Mouse (Mus musculus): Measurements from ENCODE around the gene Ntrk3.

Ntrk3 gene

DNA sequence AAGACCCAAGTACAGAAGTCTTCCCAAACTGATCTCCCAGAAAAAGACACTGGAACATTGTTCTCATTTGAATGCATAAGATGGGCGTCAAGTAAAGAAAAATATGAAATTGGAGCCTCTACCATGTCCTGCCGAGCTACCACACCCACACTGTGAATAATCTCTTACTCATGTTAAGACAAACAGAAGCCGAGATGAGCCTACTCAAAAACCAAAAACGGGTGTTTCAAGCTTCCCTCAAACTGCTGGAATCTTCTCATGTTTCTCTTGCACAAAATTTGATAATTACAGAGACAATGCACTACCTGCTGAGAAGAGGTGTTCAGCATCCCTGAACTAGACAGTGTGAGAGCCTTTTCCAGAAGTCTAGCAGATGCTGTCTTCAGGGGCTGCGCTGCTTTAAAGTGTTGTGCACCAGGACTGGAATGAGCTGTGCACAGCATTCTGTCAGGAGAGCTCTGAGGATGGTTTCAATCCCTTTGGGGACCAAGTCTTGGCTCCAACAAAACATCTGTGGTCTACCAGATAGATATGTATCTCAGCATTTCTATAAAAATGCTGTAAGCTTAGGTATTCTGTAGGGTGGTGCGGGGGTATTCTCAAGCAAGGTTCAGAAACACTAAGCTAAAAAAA lies 69.7 kb downstream of the Ntrk3 start:
- ChIA-PET POLR2A (interaction anchor here in 1 of 4 experiments (0.5 to 0.6 kb wide), 2 partner anchors 215 to 1107 kb away, joined by 3 to 5 read pairs; no protein-coding TSS in a partner anchor), CTCF (interaction anchor here in 3 of 4 experiments (0.6 to 1.2 kb wide), 4 partner anchors 98 to 190 kb away, joined by 3 read pairs; no protein-coding TSS in a partner anchor)

DNA sequence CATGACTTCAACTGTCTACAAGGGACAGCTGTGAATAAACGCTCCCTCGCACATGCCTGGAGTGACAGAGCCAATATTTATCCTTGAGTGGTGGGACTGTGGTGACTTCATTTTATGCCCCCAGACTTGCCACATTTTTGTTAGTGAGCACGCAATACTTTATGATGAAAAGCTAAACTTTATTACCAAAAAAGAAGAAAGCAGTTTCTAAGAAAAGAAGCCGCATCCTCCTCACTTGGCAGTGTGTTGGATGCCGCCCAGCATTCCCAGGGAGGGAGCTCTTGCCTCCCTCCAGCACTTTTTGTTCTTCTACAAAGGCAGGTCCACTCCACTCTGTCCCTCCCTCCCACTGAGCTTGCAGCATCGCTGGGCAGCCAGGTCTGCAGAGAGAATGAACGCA lies 77.0 kb downstream of the Ntrk3 start:
- ChIA-PET CTCF (interaction anchor here in 1 of 4 experiments (0.6 kb wide), 2 partner anchors 17 to 428 kb away, joined by 3 to 4 read pairs; no protein-coding TSS in a partner anchor), POLR2A (no interaction called here)

DNA sequence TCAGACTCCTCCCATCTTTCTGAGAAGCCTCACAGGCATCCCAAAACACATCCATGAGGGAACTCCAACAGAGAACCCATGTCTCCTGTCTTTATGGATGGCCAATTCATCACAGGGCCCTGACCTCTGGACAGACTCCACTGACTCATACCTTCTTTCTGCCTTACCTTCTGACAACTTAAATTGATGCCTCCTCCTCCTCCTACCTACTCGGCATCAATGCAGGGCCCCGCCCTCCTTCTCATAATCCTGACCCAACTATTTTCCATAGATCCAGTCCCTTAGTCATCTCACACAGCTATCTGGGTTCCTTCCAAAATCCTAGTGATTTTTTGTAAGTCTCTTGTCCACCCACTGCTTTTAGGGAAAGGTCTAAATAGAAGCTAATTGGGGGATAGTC lies 78.0 kb downstream of the Ntrk3 start:
- ChIA-PET CTCF (interaction anchor here in 1 of 4 experiments (0.7 kb wide), 1 partner anchor 1125 kb away, joined by 4 read pairs; no protein-coding TSS in a partner anchor), POLR2A (no interaction called here)

DNA sequence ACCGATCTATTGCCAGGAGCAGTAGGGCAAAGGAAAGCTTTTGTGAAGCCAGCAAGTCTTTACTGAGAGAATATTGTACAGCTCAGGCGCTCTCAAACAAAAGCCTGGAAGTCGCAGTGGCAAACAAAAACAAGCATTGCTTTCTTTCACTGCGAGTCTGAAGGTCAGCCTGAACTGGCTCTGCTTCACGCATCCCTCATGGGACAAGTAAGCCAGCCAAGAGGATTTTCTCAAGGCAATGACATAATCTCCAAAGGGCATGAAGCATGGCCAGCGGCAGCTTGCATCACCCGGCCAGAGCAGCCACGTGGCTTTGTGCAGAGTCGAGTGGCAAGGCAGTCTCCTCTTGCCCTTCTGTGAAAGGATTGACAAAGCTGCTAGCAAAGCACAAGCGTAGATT lies 79.8 kb downstream of the Ntrk3 start:
- CTCF ChIA-PET, result interaction anchor here in 2 of 4 experiments (0.5 to 1.1 kb wide), 3 partner anchors 11 to 606 kb away, joined by 3 to 9 read pairs (median 4); no protein-coding TSS in a partner anchor

DNA sequence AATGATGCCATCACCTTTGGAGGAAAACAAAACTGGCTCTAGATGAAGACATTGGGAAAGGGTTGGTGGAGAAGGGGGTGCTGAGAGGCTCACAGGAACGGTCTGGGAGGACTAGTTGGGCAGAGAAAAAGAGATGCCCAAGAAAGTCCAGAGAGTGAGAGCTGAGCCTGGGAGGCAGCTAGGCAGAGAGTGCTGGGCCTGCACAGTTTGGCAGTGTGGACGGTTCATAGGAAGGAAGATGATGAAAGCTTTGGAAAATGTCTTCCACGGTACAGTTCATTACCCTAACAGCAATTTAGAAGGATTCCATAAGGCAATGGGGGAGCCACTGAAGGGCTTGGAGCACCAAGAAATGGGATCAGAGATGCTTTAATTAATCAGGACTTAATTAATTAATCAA lies 81.6 kb downstream of the Ntrk3 start:
- POLR2A ChIA-PET, result no interaction called here
- CTCF ChIA-PET, result no interaction called here

More for the DNA sequence above, 79.8 kb downstream of the Ntrk3 start:
- POLR2A ChIA-PET, result interaction anchor here in 1 of 4 experiments (0.6 kb wide), 1 partner anchor 21 kb away, joined by 3 read pairs; no protein-coding TSS in a partner anchor

DNA sequence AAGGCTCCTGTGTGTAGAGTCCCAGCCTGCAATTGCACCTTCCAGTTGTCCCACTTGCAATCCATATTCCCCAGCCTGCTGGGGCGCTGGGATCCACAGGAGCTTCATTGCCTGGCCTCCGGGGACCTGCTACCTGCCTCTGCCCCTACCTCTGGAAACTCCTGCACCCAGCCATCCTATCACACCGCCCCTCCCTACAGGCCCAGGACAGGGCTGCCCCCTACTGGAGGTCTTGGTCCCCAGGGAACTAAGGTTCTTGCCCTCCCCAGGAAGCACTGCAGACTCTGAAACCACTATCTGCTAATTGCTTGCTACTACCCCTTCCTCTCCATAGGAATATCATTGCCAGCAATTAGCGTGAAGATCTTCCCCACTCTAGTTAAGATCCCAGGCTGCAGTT lies 84.1 kb downstream of the Ntrk3 start:
- POLR2A ChIA-PET, result interaction anchor here in 1 of 4 experiments (1.0 kb wide), 1 partner anchor 11 kb away, joined by 3 read pairs; no protein-coding TSS in a partner anchor
- CTCF ChIA-PET, result interaction anchor here in 3 of 4 experiments (0.6 to 1.3 kb wide), 3 partner anchors 10 to 168 kb away, joined by 3 to 4 read pairs (median 4); no protein-coding TSS in a partner anchor

DNA sequence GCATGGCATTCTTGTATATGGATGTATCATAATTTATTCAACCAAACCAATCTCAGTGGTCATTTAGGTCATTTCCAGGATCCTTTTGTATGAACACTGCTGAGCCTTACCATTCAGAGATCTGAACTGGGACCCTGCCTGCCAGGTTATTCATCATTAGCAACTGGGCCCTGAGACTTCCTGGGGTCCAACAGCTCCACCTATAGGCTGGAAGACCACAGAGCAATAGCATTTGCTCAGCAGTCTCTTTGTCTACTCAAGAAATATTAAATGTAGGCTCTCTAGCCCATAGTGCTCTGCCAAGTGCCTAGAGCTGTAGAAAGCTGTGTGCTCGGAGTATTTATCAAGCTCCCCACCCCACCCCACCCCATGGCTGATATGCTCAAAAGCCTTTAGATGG lies 85.5 kb downstream of the Ntrk3 start:
- CTCF ChIA-PET, result interaction anchor here in 1 of 4 experiments (0.7 to 1.3 kb wide), 2 partner anchors 14 to 23 kb away, joined by 3 read pairs; no protein-coding TSS in a partner anchor
- POLR2A ChIA-PET, result interaction anchor here in 1 of 4 experiments (0.6 kb wide), 1 partner anchor 45 kb away, joined by 4 read pairs; no protein-coding TSS in a partner anchor

DNA sequence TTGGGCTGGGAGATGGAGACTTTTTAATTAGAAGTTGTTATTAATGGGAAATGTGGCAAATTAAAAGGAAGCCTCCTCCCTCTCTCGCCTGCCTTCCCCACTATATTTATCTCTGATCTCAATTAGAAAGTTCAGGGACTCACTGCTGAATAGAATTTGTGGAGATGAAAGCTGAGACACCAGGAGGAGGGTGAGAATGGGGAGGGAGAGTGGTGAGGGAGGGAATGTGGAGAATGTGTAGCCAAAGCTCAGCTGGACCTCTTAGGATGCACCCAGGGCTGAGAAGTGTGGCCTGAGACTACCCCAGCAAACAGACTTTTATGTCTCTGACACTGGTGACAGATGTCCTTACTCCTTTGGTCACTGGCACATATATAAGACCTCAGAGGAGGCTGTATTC lies 86.3 kb downstream of the Ntrk3 start:
- POLR2A ChIA-PET, result no interaction called here
- CTCF ChIA-PET, result interaction anchor here in 2 of 4 experiments (0.5 to 0.7 kb wide), 4 partner anchors 10 to 1078 kb away, joined by 3 to 7 read pairs (median 4); no protein-coding TSS in a partner anchor

DNA sequence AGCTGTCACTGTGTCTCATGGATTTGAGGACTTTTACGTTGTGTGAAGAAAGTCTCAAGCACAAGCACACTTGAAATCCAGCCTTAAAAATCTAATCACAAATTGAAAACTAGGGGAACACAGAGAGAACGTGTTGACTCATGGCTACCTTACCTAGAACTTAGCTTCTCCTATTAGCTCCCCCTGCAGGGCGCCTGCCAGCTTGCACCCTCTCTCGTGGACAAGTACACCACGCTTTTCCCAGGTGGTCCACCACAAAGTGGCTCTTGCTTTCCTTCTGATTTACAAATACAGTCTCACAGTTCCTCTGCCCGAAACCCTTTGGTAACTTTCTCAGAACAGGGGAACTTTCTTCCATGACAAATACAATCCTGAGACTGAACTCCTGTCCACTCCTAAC lies 94.1 kb downstream of the Ntrk3 start:
- POLR2A ChIA-PET, result interaction anchor here in 1 of 4 experiments (1.4 kb wide), 1 partner anchor 11 kb away, joined by 3 read pairs; no protein-coding TSS in a partner anchor
- CTCF ChIA-PET, result interaction anchor here (0.5 to 1.7 kb wide), 18 partner anchors 10 to 505 kb away, joined by 3 to 8 read pairs (median 4); partner anchors contain the start of gene Mfge8 (in 1 of the 4)

DNA sequence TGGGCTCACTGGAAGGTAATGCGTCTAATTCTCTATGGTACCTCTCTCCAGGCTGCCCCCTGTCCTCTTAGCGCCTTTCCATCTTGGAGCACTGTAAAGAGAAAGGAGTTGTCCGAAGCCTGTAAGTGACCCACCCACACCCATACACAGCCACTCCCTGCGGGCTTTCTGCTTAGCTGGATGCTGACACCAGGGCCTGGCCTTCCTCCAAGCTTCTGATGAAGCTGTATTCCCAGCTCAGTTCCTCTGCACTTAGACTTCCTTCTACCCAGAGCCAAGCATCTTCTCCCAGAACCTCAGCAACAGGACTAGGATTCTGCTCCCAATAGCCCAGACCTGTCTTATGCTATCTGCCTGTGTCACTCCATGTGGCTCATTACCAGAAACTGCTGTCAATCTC lies 114.1 kb downstream of the Ntrk3 start:
- ChIA-PET POLR2A (no interaction called here), CTCF (no interaction called here)

DNA sequence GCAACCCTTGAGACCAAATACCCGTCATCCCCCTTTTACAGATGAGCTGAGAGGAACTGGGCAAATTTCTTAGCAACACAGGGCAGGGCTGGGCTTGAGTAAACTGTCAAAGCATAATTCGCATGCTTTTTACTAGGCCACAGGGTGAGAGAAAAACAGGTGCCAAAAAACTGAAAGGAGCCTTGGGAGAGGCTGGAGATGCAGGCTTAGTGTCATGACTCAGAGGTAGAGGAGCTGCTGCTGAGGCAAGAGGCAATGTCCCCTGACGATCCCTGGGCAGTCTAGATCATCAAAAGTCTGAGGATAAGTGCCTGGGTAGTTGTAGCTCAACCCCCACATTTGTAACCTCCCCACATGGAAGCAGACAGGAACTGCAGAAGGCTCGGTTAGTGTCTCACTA lies 116.7 kb downstream of the Ntrk3 start:
- CTCF ChIA-PET, result no interaction called here
- POLR2A ChIA-PET, result no interaction called here

DNA sequence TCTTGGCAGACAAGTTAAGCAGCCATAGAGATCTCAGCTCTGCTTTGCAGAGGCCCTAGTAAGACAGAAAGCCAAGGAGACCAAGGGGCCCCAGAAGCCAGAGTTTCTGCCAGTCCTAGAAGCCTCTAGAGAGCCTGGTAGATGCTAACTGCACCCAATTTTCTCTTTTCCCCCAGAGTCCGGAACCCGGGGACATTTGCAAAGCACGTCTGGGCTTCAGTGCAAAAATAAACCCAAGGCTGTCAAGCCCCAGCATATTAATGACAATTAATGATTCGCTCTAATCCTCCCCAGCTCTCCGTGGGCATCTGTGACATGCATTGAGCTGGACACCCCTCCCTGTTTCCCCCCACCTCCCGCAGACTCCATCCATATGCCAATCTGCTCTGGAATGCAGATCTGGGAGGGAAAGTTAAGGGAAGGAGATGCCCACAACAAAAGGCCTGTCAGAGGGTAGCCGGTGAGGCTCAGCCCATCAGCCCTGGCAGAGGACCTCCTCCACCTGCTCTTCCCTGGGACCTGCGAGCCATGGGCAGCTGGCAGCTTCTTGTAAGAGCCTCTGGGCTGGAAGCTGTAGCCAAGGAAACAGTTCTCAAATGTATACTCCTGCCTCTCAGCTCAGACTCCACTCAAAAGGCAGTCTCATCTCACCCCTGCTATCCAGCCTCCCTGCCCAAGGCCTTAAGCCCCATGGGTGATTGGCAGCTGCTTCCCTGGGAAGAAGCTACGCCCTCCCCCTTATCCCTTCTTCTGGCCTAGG lies 117.8 kb downstream of the Ntrk3 start:
- ChIA-PET CTCF (interaction anchor here in 3 of 4 experiments (0.7 to 1.2 kb wide), 3 partner anchors 24 to 1886 kb away, joined by 3 to 7 read pairs (median 3); no protein-coding TSS in a partner anchor), POLR2A (interaction anchor here in 1 of 4 experiments (0.9 kb wide), 1 partner anchor 76 kb away, joined by 5 read pairs; no protein-coding TSS in a partner anchor)

DNA sequence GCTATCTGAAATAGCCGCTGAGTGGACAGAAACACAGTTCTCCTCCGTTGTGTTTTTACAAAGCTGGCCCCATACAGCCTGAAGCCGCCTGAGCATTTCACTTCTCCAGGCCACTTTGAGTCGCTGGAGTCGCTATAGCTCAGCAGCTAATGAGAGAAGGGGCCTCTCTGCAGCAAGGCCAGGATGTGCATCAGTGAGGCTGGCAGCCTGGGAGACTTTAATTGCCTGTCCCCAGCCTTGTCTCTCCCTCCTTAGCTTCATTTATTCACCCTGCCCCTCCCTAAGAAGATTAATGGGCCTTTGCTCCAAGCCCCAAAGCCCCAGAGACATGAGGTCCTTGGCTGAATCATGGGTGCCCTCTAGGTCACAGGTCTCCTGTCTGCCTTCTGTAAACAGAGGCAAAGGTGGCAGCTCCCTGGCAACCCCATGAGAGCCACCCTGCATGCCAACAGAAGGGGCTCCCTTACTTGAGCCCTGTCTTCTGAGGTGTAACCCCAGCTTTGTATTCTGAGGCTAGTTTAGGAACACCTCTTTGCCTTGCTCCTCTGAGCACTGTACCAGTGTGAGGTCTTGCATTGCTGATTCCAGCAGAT lies 132.2 kb downstream of the Ntrk3 start:
- POLR2A ChIA-PET, result no interaction called here
- CTCF ChIA-PET, result interaction anchor here (0.9 to 2.7 kb wide), 6 partner anchors 10 to 161 kb away, joined by 3 to 12 read pairs (median 4); no protein-coding TSS in a partner anchor

DNA sequence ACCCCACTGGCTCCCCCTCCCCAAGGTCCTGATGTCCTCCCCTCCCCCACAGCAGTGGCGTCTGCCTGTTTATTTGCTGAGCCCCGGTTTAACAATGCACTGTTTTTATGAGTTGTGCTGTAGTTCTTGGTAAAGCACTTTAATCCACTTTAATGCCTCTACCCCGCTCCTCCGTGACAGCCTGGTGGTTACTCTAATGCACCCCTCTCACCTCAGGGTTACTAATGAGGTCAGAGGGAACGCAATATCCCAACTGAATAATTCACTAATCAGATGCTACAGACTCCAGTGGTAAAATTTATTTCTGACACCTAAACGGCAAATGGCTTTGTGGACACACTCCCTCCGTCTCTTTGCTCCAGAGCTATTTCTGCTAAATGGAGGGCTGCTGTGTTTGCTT lies 133.9 kb downstream of the Ntrk3 start:
- CTCF ChIA-PET, result interaction anchor here in 2 of 4 experiments (1.1 to 2.7 kb wide), 2 partner anchors 8 to 162 kb away, joined by 3 to 12 read pairs; no protein-coding TSS in a partner anchor
- POLR2A ChIA-PET, result no interaction called here

DNA sequence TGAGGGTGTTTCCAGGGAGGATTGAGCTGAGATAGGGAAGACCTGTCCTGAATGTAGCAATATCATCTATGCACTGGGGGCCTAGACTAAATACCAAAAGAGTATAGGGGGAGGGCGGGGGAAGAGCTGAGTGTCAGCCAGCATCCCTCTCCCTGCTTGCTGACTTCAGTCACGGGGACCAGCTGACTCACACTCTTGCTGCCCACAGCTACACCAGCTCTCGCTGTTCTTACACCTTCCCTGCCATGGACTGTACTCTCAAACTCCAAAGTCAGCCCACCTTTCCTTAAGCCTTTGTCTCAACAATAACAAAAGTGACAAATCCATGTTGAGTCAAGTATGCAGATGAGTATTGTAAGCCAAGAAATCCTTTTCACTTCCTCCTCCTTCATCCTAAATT lies 136.0 kb downstream of the Ntrk3 start:
- ChIA-PET POLR2A (no interaction called here), CTCF (no interaction called here)

DNA sequence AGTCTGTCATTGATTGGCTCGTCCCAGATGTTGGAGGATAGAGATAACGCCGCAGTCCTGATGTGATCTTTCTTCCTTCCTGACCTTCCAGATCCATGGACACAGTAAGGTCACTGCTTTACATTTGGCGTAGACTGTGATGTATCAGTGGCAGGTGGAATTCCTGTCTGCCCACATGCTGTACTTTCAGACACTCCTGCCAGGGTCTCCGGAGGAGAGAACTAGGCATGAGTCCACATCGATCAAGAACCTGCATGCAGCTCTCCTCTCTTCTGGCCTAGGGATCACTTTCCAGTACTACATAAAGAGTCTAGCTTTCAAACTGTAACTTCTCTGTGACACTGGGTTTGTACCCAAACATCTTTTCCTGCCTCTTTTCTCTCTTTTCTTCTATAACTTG lies 136.9 kb downstream of the Ntrk3 start:
- POLR2A ChIA-PET, result no interaction called here
- CTCF ChIA-PET, result no interaction called here

DNA sequence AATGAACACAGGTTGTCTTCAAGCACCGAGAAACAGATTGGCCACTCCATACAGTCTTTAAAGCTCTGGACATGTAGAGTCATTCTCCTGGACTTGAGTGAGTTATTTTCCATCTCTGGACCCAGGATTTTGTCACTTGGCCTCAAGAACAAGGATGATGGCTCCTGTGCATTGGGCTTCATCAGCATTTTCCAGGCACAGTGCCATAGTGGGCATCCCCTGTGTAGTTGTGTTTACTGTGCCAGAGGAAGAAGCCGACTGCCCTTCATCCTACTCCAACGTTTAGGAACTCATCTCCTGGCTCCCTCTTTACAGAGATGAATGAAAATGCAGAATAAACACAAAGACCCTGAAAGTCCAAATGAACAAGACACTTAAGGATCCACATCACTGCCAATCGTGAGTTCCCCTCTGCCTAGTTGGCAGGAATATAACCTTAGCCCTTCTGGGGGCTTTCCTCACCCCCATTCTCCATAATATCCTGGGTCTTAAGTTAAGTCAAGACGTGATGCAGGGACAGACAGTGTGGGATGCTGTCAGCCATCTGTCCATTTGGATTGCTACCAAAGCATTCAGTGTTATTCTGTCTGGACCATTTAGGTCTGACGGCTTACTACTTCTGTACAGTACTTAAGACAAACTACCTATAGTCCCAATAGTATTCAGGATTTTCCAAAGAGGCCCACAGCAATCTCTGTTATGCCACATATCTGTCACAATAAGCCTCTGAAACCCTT lies 137.7 kb downstream of the Ntrk3 start:
- CTCF ChIA-PET, result no interaction called here
- POLR2A ChIA-PET, result no interaction called here

DNA sequence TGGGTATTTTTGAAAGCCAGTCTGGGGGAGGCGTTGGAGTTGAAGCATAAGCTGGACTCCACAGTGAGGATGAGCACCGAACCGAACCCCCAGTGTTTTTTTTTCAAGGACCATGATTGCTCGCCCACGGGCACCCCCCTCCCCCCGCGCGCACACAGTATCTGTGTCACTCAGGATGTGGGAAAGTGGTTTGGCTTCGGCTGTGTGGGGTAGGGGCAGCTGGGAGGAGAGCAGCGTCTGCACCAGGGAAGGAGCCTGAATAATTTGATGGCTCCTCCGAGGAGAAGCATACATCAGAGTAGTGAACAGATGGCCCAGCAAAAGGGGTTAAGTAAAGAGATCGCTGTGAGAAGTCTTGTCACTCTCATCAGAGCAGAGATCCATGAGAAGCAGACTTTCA lies 139.7 kb downstream of the Ntrk3 start:
- ChIA-PET POLR2A (interaction anchor here in 2 of 4 experiments (0.6 to 0.7 kb wide), 2 partner anchors 19 to 1689 kb away, joined by 3 read pairs; no protein-coding TSS in a partner anchor), CTCF (interaction anchor here in 3 of 4 experiments (1.0 to 5.6 kb wide), 6 partner anchors 11 to 168 kb away, joined by 3 to 56 read pairs (median 13); no protein-coding TSS in a partner anchor)
